Mouse (Mus musculus): Measurements from ENCODE around the gene Zfp654. TPM values are rescaled to one million over a fixed set of nuclear protein-coding genes. Genes with fewer than 3 reads are reported as not detected.
A peak's percentile ranks its signal among the peaks of the same experiment; 100 is the strongest.

Zfp654 gene
- polyA plus RNA-seq (2014; fragmentation: Nextera tagmentation; extraction: Ambion mirVana), result 8.5 and 11.6 TPM in 2 replicates

DNA sequence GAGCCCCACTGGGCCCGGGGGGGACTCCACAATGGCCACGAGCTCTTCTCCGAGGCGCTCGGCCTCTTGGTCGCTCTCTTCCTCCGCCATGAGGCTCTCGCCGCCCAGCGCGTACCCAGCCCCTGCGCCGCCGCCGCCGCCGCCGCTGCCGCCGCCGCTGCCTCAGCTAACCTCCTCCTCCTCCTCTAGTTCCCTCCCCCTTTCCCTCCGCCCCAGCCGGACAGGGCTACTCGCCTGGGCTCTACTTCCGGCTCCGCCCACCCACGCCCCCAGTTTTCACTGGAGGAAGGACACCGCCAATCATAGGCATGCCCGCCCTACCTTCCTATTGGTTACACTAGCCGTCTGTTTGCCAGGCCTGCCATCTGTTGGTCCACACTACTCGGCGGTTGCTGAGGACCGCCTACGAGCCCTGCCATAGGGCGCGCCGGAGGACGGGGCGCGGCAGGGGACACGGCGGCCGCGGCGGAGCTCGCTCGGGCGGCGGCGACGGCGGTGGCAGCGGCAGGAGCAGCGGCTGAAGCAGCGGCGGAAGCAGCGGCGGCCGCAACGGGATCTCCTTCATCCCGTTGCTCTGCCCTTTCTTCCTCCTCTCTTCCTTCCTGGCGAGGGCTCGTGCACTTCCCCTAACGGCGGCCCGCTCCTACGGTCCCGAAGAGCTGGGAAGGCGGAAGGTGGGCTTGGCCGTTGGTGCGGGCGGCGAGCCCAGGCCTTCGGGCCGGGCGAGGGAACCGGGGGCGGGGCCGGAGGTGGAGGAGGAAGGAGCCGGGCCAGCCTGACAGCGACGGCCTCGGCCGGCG, at the start of gene Zfp654, which contains the start of gene Cggbp1:
Gene Zfp654 (minus strand): TSS at position 90 of the 800 bp plus-strand sequence.
Gene Cggbp1 (plus strand): TSS at position 434 of the 800 bp plus-strand sequence.
- H3K9me3 ChIP-seq (ENCODE audit: control insufficient read depth, low read length), result no peaks in the 10 kb centered on the region
- H3K4me2 ChIP-seq (ENCODE audit: low read depth, low read length), result peak within 1 kb of the TSS; percentile 87
- H3K27ac ChIP-seq (ENCODE audit: low read depth, low read length), result peak within 1 kb of the TSS; percentile 97
- H3K27me3 ChIP-seq (ENCODE audit: control insufficient read depth, insufficient read depth, low read length), result no peaks in the 10 kb centered on the region; the same call in 1 of the 2 replicates
- whole genome bisulfite sequencing, result under 1% methylated on average over 70 of the region's 85 CpGs
- H3K4me3 ChIP-seq (ENCODE audit: low read depth, low read length), result peak within 1 kb of the TSS; percentile 95
- ATAC-seq (ENCODE audit: low read depth), result peak; percentile 100
- H3K4me1 ChIP-seq (ENCODE audit: control insufficient read depth, insufficient read depth, low read length), result peaks cover 22% of the 10 kb centered on the region
- H3K9ac ChIP-seq (replicated peaks; ENCODE audit: low read depth, low read length), result peak within 1 kb of the TSS; percentile 90
- peaks cover 12% of the 10 kb centered on the region for H3K36me3 ChIP-seq (ENCODE audit: control insufficient read depth, insufficient read depth, low read length)

DNA sequence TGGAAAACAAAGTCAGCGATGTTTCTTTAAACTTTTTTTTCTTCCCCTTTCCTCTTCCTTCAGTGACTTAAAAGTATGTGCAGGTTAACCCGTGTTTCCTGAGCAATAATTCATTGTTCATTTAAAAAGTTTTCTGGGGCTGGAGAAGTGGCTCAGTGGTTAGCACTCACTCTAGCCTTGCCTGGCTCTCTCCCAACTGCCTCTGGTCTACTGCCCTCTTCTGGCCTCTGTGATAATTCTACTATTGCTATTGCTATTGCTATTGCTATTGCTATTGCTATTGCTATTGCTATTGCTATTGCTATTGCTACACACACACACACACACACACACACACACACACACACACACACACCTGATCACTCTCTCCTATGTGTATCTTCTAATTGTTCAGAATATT, 47.6 kb upstream of the Zfp654 start:
- H3K36me3 ChIP-seq (ENCODE audit: control insufficient read depth, insufficient read depth, low read length), result no peaks in the 10 kb centered on the region
- H3K27me3 ChIP-seq (ENCODE audit: control insufficient read depth, insufficient read depth, low read length), result no peaks in the 10 kb centered on the region
- no peak overlapping the region for H3K9ac ChIP-seq (replicated peaks; ENCODE audit: low read depth, low read length)
- no peak overlapping the region for H3K27ac ChIP-seq (ENCODE audit: low read depth, low read length)
- no peak overlapping the region for H3K4me3 ChIP-seq (ENCODE audit: low read depth, low read length)
- no peaks in the 10 kb centered on the region for H3K4me1 ChIP-seq (ENCODE audit: control insufficient read depth, insufficient read depth, low read length)
- H3K9me3 ChIP-seq (ENCODE audit: control insufficient read depth, low read length), result no peaks in the 10 kb centered on the region
- H3K4me2 ChIP-seq (ENCODE audit: low read depth, low read length), result no peak overlapping the region
- 82% methylated on average over 2 of the region's 2 CpGs for WGBS
- ATAC-seq (ENCODE audit: low read depth), result no peak

DNA sequence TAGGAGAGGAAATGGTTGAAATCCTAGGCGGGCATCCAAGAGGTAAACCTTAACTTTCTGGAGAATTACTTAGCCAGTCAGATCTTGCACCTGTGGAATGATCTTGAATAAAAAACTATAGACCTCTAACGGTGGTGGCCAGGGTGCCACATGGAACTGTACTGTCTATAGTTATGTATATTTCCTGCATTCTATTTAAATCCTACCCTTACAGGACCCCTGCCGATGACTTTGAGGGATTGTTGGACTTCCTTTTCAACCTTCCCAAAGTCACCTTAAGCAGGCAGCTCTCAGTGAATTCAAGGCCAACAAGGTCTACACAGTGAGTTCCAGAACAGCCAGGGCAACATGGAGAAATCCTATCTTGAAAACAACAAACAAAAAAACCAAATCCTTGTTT, 38.0 kb upstream of the Zfp654 start:
- no peaks in the 10 kb centered on the region for H3K27me3 ChIP-seq (ENCODE audit: control insufficient read depth, insufficient read depth, low read length)
- no peak overlapping the region for H3K27ac ChIP-seq (ENCODE audit: low read depth, low read length)
- no peaks in the 10 kb centered on the region for H3K9me3 ChIP-seq (ENCODE audit: control insufficient read depth, low read length)
- no peak overlapping the region for H3K9ac ChIP-seq (replicated peaks; ENCODE audit: low read depth, low read length)
- H3K4me1 ChIP-seq (ENCODE audit: control insufficient read depth, insufficient read depth, low read length), result no peaks in the 10 kb centered on the region
- ATAC-seq (ENCODE audit: low read depth), result no peak
- no peak overlapping the region for H3K4me2 ChIP-seq (ENCODE audit: low read depth, low read length)
- H3K4me3 ChIP-seq (ENCODE audit: low read depth, low read length), result no peak overlapping the region
- H3K36me3 ChIP-seq (ENCODE audit: control insufficient read depth, insufficient read depth, low read length), result no peaks in the 10 kb centered on the region
- 92% methylated on average over 3 of the region's 3 CpGs for WGBS

DNA sequence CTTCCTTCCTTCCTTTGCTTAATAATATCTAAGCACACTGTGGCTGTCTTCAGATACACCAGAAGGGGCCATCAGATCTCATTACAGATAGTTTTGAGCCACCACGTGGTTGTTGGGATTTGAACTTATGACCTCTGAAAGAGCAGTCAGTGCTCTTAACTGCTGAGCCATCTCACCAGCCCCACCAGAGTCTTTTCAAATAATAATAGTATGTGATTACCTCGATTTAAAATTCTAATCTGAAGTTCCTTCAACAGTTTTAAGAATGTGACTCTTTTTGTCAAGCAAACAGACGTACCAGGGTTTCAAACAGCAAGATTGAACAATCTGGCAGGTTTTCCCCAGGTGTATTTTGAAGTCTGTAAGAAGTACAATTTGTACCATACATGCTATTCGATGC, 34.1 kb upstream of the Zfp654 start:
- no peak overlapping the region for H3K27ac ChIP-seq (ENCODE audit: low read depth, low read length)
- no peak overlapping the region for H3K9ac ChIP-seq (replicated peaks; ENCODE audit: low read depth, low read length)
- no peaks in the 10 kb centered on the region for H3K27me3 ChIP-seq (ENCODE audit: control insufficient read depth, insufficient read depth, low read length)
- no peak overlapping the region for H3K4me2 ChIP-seq (ENCODE audit: low read depth, low read length)
- no peaks in the 10 kb centered on the region for H3K36me3 ChIP-seq (ENCODE audit: control insufficient read depth, insufficient read depth, low read length)
- H3K4me1 ChIP-seq (ENCODE audit: control insufficient read depth, insufficient read depth, low read length), result no peaks in the 10 kb centered on the region
- H3K4me3 ChIP-seq (ENCODE audit: low read depth, low read length), result no peak overlapping the region
- 33% methylated on average over 4 of the region's 4 CpGs for WGBS
- H3K9me3 ChIP-seq (ENCODE audit: control insufficient read depth, low read length), result no peaks in the 10 kb centered on the region
- no peak for ATAC-seq (ENCODE audit: low read depth)

DNA sequence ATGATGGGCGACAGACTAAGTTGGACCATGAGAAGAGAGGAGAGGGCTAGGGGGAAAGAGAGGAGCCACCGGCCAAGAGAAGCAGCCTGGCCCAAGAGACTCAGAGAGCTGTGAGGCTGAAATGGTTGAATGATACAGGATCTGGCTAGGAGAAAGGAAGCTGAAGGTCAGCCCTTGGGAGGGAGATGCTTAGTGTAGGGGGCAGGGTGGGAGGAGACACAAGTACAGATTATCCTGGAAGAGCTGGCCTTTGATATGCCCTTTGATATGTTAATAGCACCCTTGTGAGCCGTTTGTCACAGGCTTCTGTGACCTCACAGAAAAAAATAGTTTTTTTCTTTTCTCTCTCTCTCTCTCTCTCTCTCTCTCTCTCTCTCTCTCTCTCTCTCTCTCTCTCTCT, 33.7 kb upstream of the Zfp654 start:
- Histone ChIP-seq H3K36me3 (ENCODE audit: control insufficient read depth, insufficient read depth, low read length) (no peaks in the 10 kb centered on the region), H3K9me3 (ENCODE audit: control insufficient read depth, low read length) (no peaks in the 10 kb centered on the region), H3K4me2 (ENCODE audit: low read depth, low read length) (no peak overlapping the region), H3K4me1 (ENCODE audit: control insufficient read depth, insufficient read depth, low read length) (no peaks in the 10 kb centered on the region), H3K27ac (ENCODE audit: low read depth, low read length) (no peak overlapping the region), H3K27me3 (ENCODE audit: control insufficient read depth, insufficient read depth, low read length) (no peaks in the 10 kb centered on the region), H3K4me3 (ENCODE audit: low read depth, low read length) (no peak overlapping the region), H3K9ac (replicated peaks; ENCODE audit: low read depth, low read length) (no peak overlapping the region)
- ATAC-seq (ENCODE audit: low read depth), result no peak
- WGBS, result 38% methylated on average over 3 of the region's 3 CpGs

DNA sequence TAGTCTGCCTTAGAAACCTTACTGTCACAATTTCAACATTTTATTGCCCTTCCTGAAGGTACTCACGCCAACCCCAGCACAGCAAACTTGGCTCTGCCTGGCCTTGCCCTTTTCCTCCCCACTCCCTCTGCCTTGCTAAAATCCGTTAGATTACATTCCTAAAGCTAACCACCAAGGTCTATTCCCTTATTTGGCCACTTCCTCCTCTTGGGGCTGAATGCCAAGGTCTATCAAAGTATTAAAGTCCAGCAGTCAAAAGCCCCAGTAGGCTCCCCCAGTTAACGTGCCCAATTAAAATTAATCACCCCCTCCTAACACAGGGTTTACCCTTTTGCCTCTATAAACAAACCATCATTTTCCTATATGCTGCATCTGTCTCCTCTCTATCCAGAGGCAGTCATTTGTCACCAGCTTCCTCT, 33.0 kb upstream of the Zfp654 start:
- WGBS, result 29% methylated on average over 3 of the region's 3 CpGs
- H3K4me2 ChIP-seq (ENCODE audit: low read depth, low read length), result no peak overlapping the region
- no peaks in the 10 kb centered on the region for H3K36me3 ChIP-seq (ENCODE audit: control insufficient read depth, insufficient read depth, low read length)
- H3K4me3 ChIP-seq (ENCODE audit: low read depth, low read length), result no peak overlapping the region
- no peaks in the 10 kb centered on the region for H3K27me3 ChIP-seq (ENCODE audit: control insufficient read depth, insufficient read depth, low read length)
- H3K9me3 ChIP-seq (ENCODE audit: control insufficient read depth, low read length), result no peaks in the 10 kb centered on the region
- H3K27ac ChIP-seq (ENCODE audit: low read depth, low read length), result no peak overlapping the region
- no peak overlapping the region for H3K9ac ChIP-seq (replicated peaks; ENCODE audit: low read depth, low read length)
- H3K4me1 ChIP-seq (ENCODE audit: control insufficient read depth, insufficient read depth, low read length), result no peaks in the 10 kb centered on the region
- no peak for ATAC-seq (ENCODE audit: low read depth)

DNA sequence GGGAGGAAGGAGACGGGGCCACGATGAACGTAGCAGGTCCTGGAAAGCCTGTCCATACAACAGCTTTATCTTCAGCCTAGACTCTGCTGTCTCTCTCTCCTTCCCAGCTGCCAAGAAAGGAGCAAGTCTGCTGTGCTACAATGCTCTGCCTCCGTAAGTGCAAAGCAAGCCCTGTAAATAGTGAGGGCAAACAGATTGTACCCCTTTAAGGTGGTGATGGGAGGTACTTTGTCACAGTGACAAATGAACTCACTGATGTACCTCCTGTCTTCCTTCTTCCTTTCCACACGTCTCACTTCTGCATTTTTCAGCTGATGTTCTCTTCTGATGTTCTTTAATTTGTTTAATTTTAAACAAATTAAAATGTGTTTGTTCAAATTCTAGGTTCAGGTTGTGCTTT, 32.4 kb upstream of the Zfp654 start:
- 71% methylated on average over 5 of the region's 5 CpGs for WGBS
- no peak for ATAC-seq (ENCODE audit: low read depth)
- no peak overlapping the region for H3K4me2 ChIP-seq (ENCODE audit: low read depth, low read length)
- no peaks in the 10 kb centered on the region for H3K36me3 ChIP-seq (ENCODE audit: control insufficient read depth, insufficient read depth, low read length)
- H3K27ac ChIP-seq (ENCODE audit: low read depth, low read length), result no peak overlapping the region
- no peaks in the 10 kb centered on the region for H3K4me1 ChIP-seq (ENCODE audit: control insufficient read depth, insufficient read depth, low read length)
- H3K9me3 ChIP-seq (ENCODE audit: control insufficient read depth, low read length), result no peaks in the 10 kb centered on the region
- no peaks in the 10 kb centered on the region for H3K27me3 ChIP-seq (ENCODE audit: control insufficient read depth, insufficient read depth, low read length)
- no peak overlapping the region for H3K9ac ChIP-seq (replicated peaks; ENCODE audit: low read depth, low read length)
- H3K4me3 ChIP-seq (ENCODE audit: low read depth, low read length), result no peak overlapping the region

DNA sequence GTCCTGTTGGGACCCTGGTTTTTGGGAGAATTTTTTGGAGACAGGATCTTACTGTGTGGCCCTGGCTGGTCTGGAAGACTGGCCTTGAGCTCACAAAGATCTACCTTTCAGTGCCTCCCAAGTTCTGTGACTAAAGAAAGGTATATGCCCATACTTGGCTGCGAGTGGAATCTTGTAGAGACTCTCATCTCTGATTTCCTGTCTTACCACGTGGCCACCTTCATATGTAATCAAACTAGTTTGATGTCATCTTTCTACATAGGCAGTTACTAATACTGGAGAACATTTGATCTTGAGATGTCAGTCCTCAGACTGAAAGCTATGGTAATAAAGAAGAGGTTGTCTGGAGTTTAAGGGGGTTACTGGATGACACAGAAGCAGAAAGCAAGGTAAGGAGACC, 30.0 kb upstream of the Zfp654 start:
- no peak overlapping the region for H3K27ac ChIP-seq (ENCODE audit: low read depth, low read length)
- H3K9me3 ChIP-seq (ENCODE audit: control insufficient read depth, low read length), result no peaks in the 10 kb centered on the region
- no peaks in the 10 kb centered on the region for H3K36me3 ChIP-seq (ENCODE audit: control insufficient read depth, insufficient read depth, low read length)
- H3K4me1 ChIP-seq (ENCODE audit: control insufficient read depth, insufficient read depth, low read length), result no peaks in the 10 kb centered on the region
- WGBS, result 80% methylated on average over 2 of the region's 2 CpGs
- no peak for ATAC-seq (ENCODE audit: low read depth)
- no peaks in the 10 kb centered on the region for H3K27me3 ChIP-seq (ENCODE audit: control insufficient read depth, insufficient read depth, low read length)
- H3K9ac ChIP-seq (replicated peaks; ENCODE audit: low read depth, low read length), result no peak overlapping the region
- H3K4me2 ChIP-seq (ENCODE audit: low read depth, low read length), result no peak overlapping the region
- no peak overlapping the region for H3K4me3 ChIP-seq (ENCODE audit: low read depth, low read length)

DNA sequence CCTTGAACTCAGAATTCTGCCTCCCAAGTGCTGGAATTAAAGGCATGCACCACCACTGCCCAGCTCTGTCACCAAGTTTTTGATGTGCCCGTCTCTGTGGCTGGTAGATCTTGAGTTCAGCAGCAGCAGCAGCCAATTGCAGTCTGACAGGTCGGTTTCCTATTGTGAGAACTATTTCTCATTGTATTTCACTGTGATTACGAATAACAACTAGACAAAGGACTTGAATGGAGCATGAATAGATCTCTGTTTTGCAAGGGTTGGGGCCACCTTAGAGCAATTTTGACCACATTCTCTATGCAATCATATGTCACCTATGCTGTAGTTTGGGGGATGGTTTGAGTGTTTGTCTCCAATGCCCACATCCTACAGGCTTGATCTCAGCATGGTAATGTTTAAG, 29.5 kb upstream of the Zfp654 start:
- Histone ChIP-seq H3K4me2 (ENCODE audit: low read depth, low read length) (no peak overlapping the region), H3K4me1 (ENCODE audit: control insufficient read depth, insufficient read depth, low read length) (no peaks in the 10 kb centered on the region), H3K9me3 (ENCODE audit: control insufficient read depth, low read length) (no peaks in the 10 kb centered on the region), H3K27ac (ENCODE audit: low read depth, low read length) (no peak overlapping the region), H3K4me3 (ENCODE audit: low read depth, low read length) (no peak overlapping the region), H3K9ac (replicated peaks; ENCODE audit: low read depth, low read length) (no peak overlapping the region), H3K36me3 (ENCODE audit: control insufficient read depth, insufficient read depth, low read length) (no peaks in the 10 kb centered on the region), H3K27me3 (ENCODE audit: control insufficient read depth, insufficient read depth, low read length) (no peaks in the 10 kb centered on the region)
- ATAC-seq (ENCODE audit: low read depth), result no peak
- WGBS, result 70% methylated on average over 3 of the region's 3 CpGs

All from neural tube, embryonic 14.5 days (tissue).